Mouse (Mus musculus): ENCODE data around the gene Vmn2r90. TPM values are rescaled to one million over a fixed set of nuclear protein-coding genes. Genes with fewer than 3 reads are reported as not detected.

Vmn2r90 gene
- polyA plus RNA-seq, 1 experiment: not detected

GRCm38 (mm10) chr17:17764206-17764605 lies 60.7 kb downstream of the Vmn2r90 start:
- H3K79me2 ChIP-seq (ENCODE audit: control insufficient read depth, insufficient read depth): no peaks in the 10 kb centered on the region

GRCm38 (mm10) chr17:17766481-17766880 lies 62.9 kb downstream of the Vmn2r90 start:
- H3K27me3 ChIP-seq (ENCODE audit: control insufficient read depth, insufficient read depth, insufficient read length): no peaks in the 10 kb centered on the region
- H3K4me2 ChIP-seq (ENCODE audit: low read depth): peak overlapping the region; percentile 40
- no peak for TF ChIP-seq MAX (IDR thresholded peaks at IDR 0.05; ENCODE audit: low read depth)
- no peak for TF ChIP-seq POLR2AphosphoS2 (IDR thresholded peaks at IDR 0.05; ENCODE audit: insufficient read length, low read depth)
- no peak for TF ChIP-seq SRF (IDR thresholded peaks at IDR 0.05; ENCODE audit: control insufficient read depth, insufficient read length, low read depth)
- TF ChIP-seq POLR2A (IDR thresholded peaks at IDR 0.05; ENCODE audit: insufficient read length, low read depth): no peak
- TF ChIP-seq USF1 (IDR thresholded peaks at IDR 0.05; ENCODE audit: low read depth): no peak
- no peak for TF ChIP-seq E2F4 (IDR thresholded peaks at IDR 0.05; ENCODE audit: insufficient read depth)
- TF ChIP-seq MYOD1 (IDR thresholded peaks at IDR 0.05; ENCODE audit: control insufficient read depth in 1 of 3, insufficient read length in 2 of 3, low read depth in 2 of 3): no peak
- TF ChIP-seq MYOG (IDR thresholded peaks at IDR 0.05; ENCODE audit: control insufficient read depth in 1 of 3, insufficient read depth in 1 of 3, insufficient read length in 2 of 3, low read depth in 2 of 3): no peak
- no peak for TF ChIP-seq TCF12 (IDR thresholded peaks at IDR 0.05; ENCODE audit: insufficient read depth, poor library complexity, severe bottlenecking)
- TF ChIP-seq TCF3 (IDR thresholded peaks at IDR 0.05; ENCODE audit: insufficient read length, low read depth): no peak
- no peak for TF ChIP-seq REST (IDR thresholded peaks at IDR 0.05; ENCODE audit: insufficient read depth, insufficient read length)
- TF ChIP-seq CEBPB (IDR thresholded peaks at IDR 0.05; ENCODE audit: insufficient read depth, poor library complexity, severe bottlenecking): no peak
- H3ac ChIP-seq (ENCODE audit: control insufficient read depth, insufficient read length): no peak overlapping the region
- no peak overlapping the region for H3K4me3 ChIP-seq
- no peaks in the 10 kb centered on the region for H3K79me2 ChIP-seq (ENCODE audit: control insufficient read depth, insufficient read depth)
- H3K36me3 ChIP-seq (ENCODE audit: control insufficient read depth, insufficient read depth): no peaks in the 10 kb centered on the region

More at GRCm38 (mm10) chr17:17764206-17764605, 60.7 kb downstream of the Vmn2r90 start:
- H3K4me3 ChIP-seq: no peak overlapping the region
- no peaks in the 10 kb centered on the region for H3K36me3 ChIP-seq (ENCODE audit: control insufficient read depth, insufficient read depth)
- no peaks in the 10 kb centered on the region for H3K27me3 ChIP-seq (ENCODE audit: control insufficient read depth, insufficient read depth, insufficient read length)
- TF ChIP-seq MYOD1 (IDR thresholded peaks at IDR 0.05; ENCODE audit: control insufficient read depth in 1 of 3, insufficient read length in 2 of 3, low read depth in 2 of 3) (no peak), MYOG (IDR thresholded peaks at IDR 0.05; ENCODE audit: control insufficient read depth in 1 of 3, insufficient read depth in 1 of 3, insufficient read length in 2 of 3, low read depth in 2 of 3) (no peak), POLR2A (IDR thresholded peaks at IDR 0.05; ENCODE audit: insufficient read length, low read depth) (no peak), TCF3 (IDR thresholded peaks at IDR 0.05; ENCODE audit: insufficient read length, low read depth) (no peak)
- no peak overlapping the region for H3ac ChIP-seq (ENCODE audit: control insufficient read depth, insufficient read length)
- H3K4me2 ChIP-seq (ENCODE audit: low read depth): peak overlapping the region; percentile 47

Other genes starting within 250 kb of the Vmn2r90 start
- 4.4 TPM for gene Lnpep, start 78.7 kb upstream of the Vmn2r90 start, polyA plus RNA-seq (2012; fragmentation: generic; extraction: Trizol)
- 5.2 TPM for gene Spaca6, start 123.4 kb downstream of the Vmn2r90 start, polyA plus RNA-seq (2012; fragmentation: generic; extraction: Trizol)
- gene Has1, start 151.5 kb downstream of the Vmn2r90 start, polyA plus RNA-seq (2012; fragmentation: generic; extraction: Trizol): 4.0 TPM
- gene Fpr1, start 180.2 kb downstream of the Vmn2r90 start, polyA plus RNA-seq (2012; fragmentation: generic; extraction: Trizol): not detected
- not detected for gene Fpr2, start 184.1 kb downstream of the Vmn2r90 start, polyA plus RNA-seq (2012; fragmentation: generic; extraction: Trizol)
- not detected for gene Fpr3, start 184.1 kb downstream of the Vmn2r90 start, polyA plus RNA-seq (2012; fragmentation: generic; extraction: Trizol)

All from myocyte (in vitro differentiated cells).